Mouse (Mus musculus) MEL (cell line): Measurements from ENCODE around the gene Gpc5. TPM values are rescaled to one million over a fixed set of nuclear protein-coding genes. Genes with fewer than 3 reads are reported as not detected.

Experiments used
- DNase-seq: peaks from one replicate; pipeline ENCODE4 v3.0.0; 2011; ENCODE audit warnings: low read depth, low spot score
- H3K27ac ChIP-seq: 2 replicates; pipeline ENCODE4 v1.5.1; 2012; ENCODE audit warnings: low read depth, mild to moderate bottlenecking, control low read depth, low read length, moderate library complexity; ENCODE audit not compliant: control insufficient read depth
- H3K27me3 ChIP-seq, 2 experiments: fragments of 150-350 bp in 1 of 2; sonication (generic) in 1 of 2; 2 replicates each; pipeline ENCODE4 v1.6.1; 2012; ENCODE audit warnings: low read length in 2 of 2, mild to moderate bottlenecking in 2 of 2, improper control_type of control experiment in 1 of 2, moderate library complexity in 1 of 2; ENCODE audit not compliant: insufficient read depth in 2 of 2, control insufficient read depth in 1 of 2
- H3K36me3 ChIP-seq, 2 experiments: 2 replicates each; pipeline ENCODE4 v1.6.1; 2012 to 2014; ENCODE audit warnings: low read length in 2 of 2, improper control_type of control experiment in 1 of 2, inconsistent platforms in 1 of 2, mild to moderate bottlenecking in 1 of 2; ENCODE audit not compliant: insufficient read depth in 2 of 2, control insufficient read depth in 1 of 2
- H3K4me1 ChIP-seq, 2 experiments: fragments of 150-350 bp in 1 of 2; sonication (generic) in 1 of 2; 2 replicates each; pipeline ENCODE4 v1.6.1; 2012; ENCODE audit warnings: low read length in 2 of 2, improper control_type of control experiment in 1 of 2, mild to moderate bottlenecking in 1 of 2; ENCODE audit not compliant: insufficient read depth in 2 of 2, control insufficient read depth in 1 of 2
- H3K4me3 ChIP-seq, 2 experiments: fragments of 150-350 bp in 1 of 2; sonication (generic) in 1 of 2; 2 replicates each; pipeline ENCODE4 v1.5.1; 2012; ENCODE audit warnings: low read depth in 2 of 2, low read length in 2 of 2, mild to moderate bottlenecking in 2 of 2, moderate library complexity in 2 of 2, control low read depth in 1 of 2, improper control_type of control experiment in 1 of 2; ENCODE audit not compliant: control insufficient read depth in 1 of 2, insufficient read depth in 1 of 2
- H3K79me2 ChIP-seq: 2 replicates; pipeline ENCODE4 v1.6.1; 2012; ENCODE audit warnings: mild to moderate bottlenecking, low read length, moderate library complexity; ENCODE audit not compliant: control insufficient read depth, poor library complexity, insufficient read depth
- H3K9ac ChIP-seq: 2 replicates; pipeline ENCODE4 v1.6.1; 2012; ENCODE audit warnings: low read depth, mild to moderate bottlenecking, control low read depth, low read length, moderate library complexity; ENCODE audit not compliant: control insufficient read depth, poor library complexity, severe bottlenecking
- H3K9me3 ChIP-seq: fragments of 150-350 bp; sonication (generic); replicated peaks from 2 replicates; pipeline ENCODE4 v1.6.1; 2012; ENCODE audit warnings: mild to moderate bottlenecking, low read length, improper control_type of control experiment, moderate library complexity; ENCODE audit not compliant: insufficient read depth
- BHLHE40 ChIP-seq: IDR thresholded peaks from 2 replicates; pipeline ENCODE4 v1.6.1; 2012; ENCODE audit warnings: low read depth, mild to moderate bottlenecking, inconsistent platforms, low read length, improper control_type of control experiment, borderline replicate concordance
- CHD2 ChIP-seq: IDR thresholded peaks from 2 replicates; pipeline ENCODE4 v1.6.1; 2011; ENCODE audit warnings: low read length, improper control_type of control experiment
- CTCF ChIP-seq, 3 experiments: IDR thresholded peaks in 2 of 3; conservative IDR thresholded peaks in 1 of 3; 2 replicates each; pipeline ENCODE4 v1.5.1; 2011 to 2012; ENCODE audit warnings: low read length in 3 of 3, low read depth in 2 of 3, mild to moderate bottlenecking in 2 of 3, improper control_type of control experiment in 1 of 3, inconsistent platforms in 1 of 3, mixed read lengths in 1 of 3, moderate library complexity in 1 of 3; ENCODE audit not compliant: control insufficient read depth in 1 of 3, insufficient read depth in 1 of 3, poor library complexity in 1 of 3, severe bottlenecking in 1 of 3
- ELF1 ChIP-seq: IDR thresholded peaks from 2 replicates; pipeline ENCODE4 v1.6.1; 2014; ENCODE audit warnings: low read depth, mild to moderate bottlenecking, inconsistent platforms, low read length, improper control_type of control experiment, moderate library complexity
- EP300 ChIP-seq, 2 experiments: IDR thresholded peaks; 2 replicates each; pipeline ENCODE4 v1.6.1; 2011; ENCODE audit warnings: improper control_type of control experiment in 2 of 2, low read length in 2 of 2, low read depth in 1 of 2, mild to moderate bottlenecking in 1 of 2
- ETS1 ChIP-seq: IDR thresholded peaks from 2 replicates; pipeline ENCODE4 v1.6.1; 2012; ENCODE audit warnings: low read depth, mild to moderate bottlenecking, inconsistent platforms, low read length, improper control_type of control experiment, moderate library complexity
- HCFC1 ChIP-seq: IDR thresholded peaks from 2 replicates; pipeline ENCODE4 v1.6.1; 2012; ENCODE audit warnings: low read depth, mild to moderate bottlenecking, inconsistent platforms, low read length, improper control_type of control experiment, moderate library complexity
- MAZ ChIP-seq: IDR thresholded peaks from 2 replicates; pipeline ENCODE4 v1.6.1; 2012; ENCODE audit warnings: low read depth, mild to moderate bottlenecking, inconsistent platforms, low read length, improper control_type of control experiment
- MXI1 ChIP-seq: IDR thresholded peaks from 2 replicates; pipeline ENCODE4 v1.6.1; 2011; ENCODE audit warnings: mild to moderate bottlenecking, low read depth, low read length, improper control_type of control experiment
- NRF1 ChIP-seq: IDR thresholded peaks from 2 replicates; pipeline ENCODE4 v1.6.1; 2014; ENCODE audit warnings: low read depth, mild to moderate bottlenecking, inconsistent platforms, low read length, improper control_type of control experiment, moderate library complexity; ENCODE audit not compliant: poor library complexity, insufficient read depth, severe bottlenecking
- POLR2A ChIP-seq, 2 experiments: IDR thresholded peaks; 2 replicates each; pipeline ENCODE4 v1.6.1; 2011 to 2012; ENCODE audit warnings: low read length in 2 of 2, mild to moderate bottlenecking in 2 of 2, control low read depth in 1 of 2, improper control_type of control experiment in 1 of 2, low read depth in 1 of 2, moderate library complexity in 1 of 2; ENCODE audit not compliant: control insufficient read depth in 1 of 2, insufficient read depth in 1 of 2, poor library complexity in 1 of 2
- SIN3A ChIP-seq: IDR thresholded peaks from 2 replicates; pipeline ENCODE4 v1.6.1; 2012; ENCODE audit warnings: low read length, improper control_type of control experiment, inconsistent platforms
- TAL1 ChIP-seq: IDR thresholded peaks from 2 replicates; pipeline ENCODE4 v1.6.1; 2012; ENCODE audit warnings: mild to moderate bottlenecking, inconsistent platforms, low read length, moderate library complexity, mixed read lengths
- USF1 ChIP-seq: IDR thresholded peaks from 2 replicates; pipeline ENCODE4 v1.6.1; 2014; ENCODE audit warnings: low read depth, mild to moderate bottlenecking, inconsistent platforms, low read length, improper control_type of control experiment, moderate library complexity
- ZC3H11A ChIP-seq: IDR thresholded peaks from 2 replicates; pipeline ENCODE4 v1.6.1; 2012; ENCODE audit warnings: low read depth, mild to moderate bottlenecking, inconsistent platforms, low read length, improper control_type of control experiment
- ZKSCAN1 ChIP-seq: IDR thresholded peaks from 2 replicates; pipeline ENCODE4 v1.6.1; 2012; ENCODE audit warnings: low read depth, mild to moderate bottlenecking, inconsistent platforms, low read length, improper control_type of control experiment, moderate library complexity
- polyA plus RNA-seq, 2 experiments: library from polyadenylated mRNA; stranded (reverse) in 1 of 2; unstranded in 1 of 2; fragments of >175 nt in 1 of 2; fragments of >200 nt in 1 of 2; gene quantifications; 2 replicates each; pipeline versions ENCODE4 v1.2.1 to v1.2.4; 2012; ENCODE audit warnings: low replicate concordance in 2 of 2, low read depth in 1 of 2; ENCODE audit not compliant: insufficient read length in 2 of 2, insufficient read depth in 1 of 2, missing spikeins in 1 of 2
- total RNA-seq: library from RNA; depleted of rRNA; stranded (reverse); fragments of 300-350 nt; gene quantifications from 2 replicates; pipeline ENCODE4 v1.2.3, GENCODE M21; 2012

The Gpc5 gene
- total and polyA plus RNA-seq, 3 experiments, result not detected

DNA sequence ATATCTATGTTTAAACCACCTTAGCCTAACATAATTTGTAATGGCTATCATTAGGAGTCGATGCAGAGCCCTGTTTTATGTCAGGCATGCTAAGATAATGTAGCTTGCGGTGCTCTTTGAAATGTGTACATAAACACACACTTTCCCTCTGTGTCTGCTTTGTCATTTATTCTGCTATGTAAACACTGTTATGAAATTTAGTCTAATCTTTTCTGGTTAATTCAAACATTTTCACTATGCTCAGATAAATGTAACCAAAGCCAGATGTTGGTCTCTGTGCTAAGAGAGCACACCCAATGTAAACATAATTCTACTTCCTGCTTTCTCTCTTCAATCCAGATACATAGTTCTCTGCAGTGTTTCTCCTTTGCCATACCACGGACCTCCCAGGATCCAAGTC is 1256.5 kb downstream of the Gpc5 start:
- DNase-seq, result no peak
- no peak for TF ChIP-seq NRF1
- no peak for TF ChIP-seq TAL1
- no peak for TF ChIP-seq POLR2A (IDR thresholded peaks at IDR 0.05; ENCODE audit: control insufficient read depth in 1 of 2, insufficient read depth in 1 of 2, low read depth in 1 of 2, low read length in 2 of 2, poor library complexity in 1 of 2)
- TF ChIP-seq BHLHE40, result no peak
- TF ChIP-seq USF1, result no peak
- TF ChIP-seq MAZ, result no peak
- TF ChIP-seq EP300 (IDR thresholded peaks at IDR 0.05; ENCODE audit: low read depth in 1 of 2, low read length in 2 of 2), result no peak
- no peak for TF ChIP-seq ELF1
- TF ChIP-seq CHD2, result no peak
- TF ChIP-seq ZKSCAN1, result no peak
- no peak for TF ChIP-seq SIN3A
- no peak for TF ChIP-seq CTCF (IDR thresholded peaks at IDR 0.05 in 2 of 3, conservative IDR thresholded peaks at IDR 0.05 in 1 of 3; ENCODE audit: control insufficient read depth in 1 of 3, insufficient read depth in 1 of 3, low read depth in 2 of 3, low read length in 3 of 3, poor library complexity in 1 of 3, severe bottlenecking in 1 of 3)
- TF ChIP-seq HCFC1, result no peak
- no peak for TF ChIP-seq MXI1
- no peak for TF ChIP-seq ZC3H11A
- TF ChIP-seq, all 39 proteins: peak for 0
- H3K4me3 ChIP-seq, result no peak overlapping the region
- H3K27ac ChIP-seq, result no peak overlapping the region
- H3K4me1 ChIP-seq, result no peaks in the 10 kb centered on the region
- no peaks in the 10 kb centered on the region for H3K36me3 ChIP-seq
- no peaks in the 10 kb centered on the region for H3K9me3 ChIP-seq
- no peak overlapping the region for H3K9ac ChIP-seq
- no peaks in the 10 kb centered on the region for H3K27me3 ChIP-seq
- no peaks in the 10 kb centered on the region for H3K79me2 ChIP-seq

DNA sequence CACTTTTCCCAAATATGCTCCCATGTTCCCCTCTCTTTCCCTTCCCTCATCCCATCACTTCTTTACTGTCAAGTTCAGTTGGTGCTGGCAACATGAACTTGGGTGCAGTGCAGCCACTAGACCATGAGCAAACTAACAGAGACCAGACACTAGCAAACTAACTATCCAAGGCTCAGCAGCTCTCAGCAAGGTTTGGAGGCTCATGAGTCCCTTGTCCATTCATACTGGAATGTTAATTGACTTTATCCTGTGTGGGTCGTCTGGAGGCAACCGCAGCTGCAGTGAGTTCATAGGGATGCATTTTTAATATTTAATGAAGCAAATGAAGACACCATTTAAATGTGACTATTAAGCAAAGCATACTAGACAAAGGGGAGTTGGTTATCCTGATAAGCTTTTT is 1292.6 kb downstream of the Gpc5 start:
- Histone ChIP-seq H3K27ac (no peak overlapping the region), H3K4me3 (no peak overlapping the region), H3K27me3 (no peaks in the 10 kb centered on the region; a peak in 1 of 4 replicates), H3K79me2 (no peaks in the 10 kb centered on the region), H3K9ac (no peak overlapping the region), H3K4me1 (no peaks in the 10 kb centered on the region), H3K36me3 (no peaks in the 10 kb centered on the region), H3K9me3 (no peaks in the 10 kb centered on the region)
- TF ChIP-seq ZC3H11A (no peak), NRF1 (no peak)
- DNase-seq, result no peak

DNA sequence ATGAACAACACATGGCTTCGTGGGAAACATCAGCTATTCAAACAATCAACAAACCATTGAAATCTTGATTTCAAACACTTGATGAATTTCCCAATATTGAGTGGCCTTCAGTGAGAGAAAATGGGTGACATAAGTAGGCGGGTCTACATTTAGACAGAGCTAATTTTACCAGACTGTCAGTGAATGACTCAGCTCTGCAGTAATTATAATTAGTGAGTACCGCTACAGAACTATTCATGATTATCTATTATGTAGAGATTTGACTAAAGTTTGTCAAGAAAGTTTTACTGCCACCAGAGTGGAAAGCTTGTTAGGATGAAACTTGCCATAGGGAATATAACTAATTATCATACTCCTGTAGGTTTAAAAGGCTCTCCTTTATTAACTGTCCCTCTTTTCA is 1323.5 kb downstream of the Gpc5 start:
- TF ChIP-seq ETS1 (no peak), CTCF (IDR thresholded peaks at IDR 0.05 in 2 of 3, conservative IDR thresholded peaks at IDR 0.05 in 1 of 3; ENCODE audit: control insufficient read depth in 1 of 3, insufficient read depth in 1 of 3, low read depth in 2 of 3, low read length in 3 of 3, poor library complexity in 1 of 3, severe bottlenecking in 1 of 3) (no peak)
- Histone ChIP-seq H3K4me1 (no peaks in the 10 kb centered on the region), H3K27ac (no peak overlapping the region), H3K27me3 (no peaks in the 10 kb centered on the region), H3K9me3 (no peaks in the 10 kb centered on the region), H3K36me3 (no peaks in the 10 kb centered on the region), H3K9ac (no peak overlapping the region), H3K79me2 (no peaks in the 10 kb centered on the region), H3K4me3 (no peak overlapping the region)
- DNase-seq, result no peak
